Mouse (Mus musculus) adrenal gland, postnatal 14 days (tissue): ENCODE measurements at regions not wholly inside any gene's neighbourhood (a gene's known extent, or its start where the extent isn't known, plus 50 kb on each side); places are given as distances from the start of the nearest gene placed in this dataset.

ENCODE experiments used
- DNase-seq: peaks from one replicate; pipeline ENCODE4 v3.0.0; 2021; ENCODE audit warnings: mixed read lengths

DNA sequence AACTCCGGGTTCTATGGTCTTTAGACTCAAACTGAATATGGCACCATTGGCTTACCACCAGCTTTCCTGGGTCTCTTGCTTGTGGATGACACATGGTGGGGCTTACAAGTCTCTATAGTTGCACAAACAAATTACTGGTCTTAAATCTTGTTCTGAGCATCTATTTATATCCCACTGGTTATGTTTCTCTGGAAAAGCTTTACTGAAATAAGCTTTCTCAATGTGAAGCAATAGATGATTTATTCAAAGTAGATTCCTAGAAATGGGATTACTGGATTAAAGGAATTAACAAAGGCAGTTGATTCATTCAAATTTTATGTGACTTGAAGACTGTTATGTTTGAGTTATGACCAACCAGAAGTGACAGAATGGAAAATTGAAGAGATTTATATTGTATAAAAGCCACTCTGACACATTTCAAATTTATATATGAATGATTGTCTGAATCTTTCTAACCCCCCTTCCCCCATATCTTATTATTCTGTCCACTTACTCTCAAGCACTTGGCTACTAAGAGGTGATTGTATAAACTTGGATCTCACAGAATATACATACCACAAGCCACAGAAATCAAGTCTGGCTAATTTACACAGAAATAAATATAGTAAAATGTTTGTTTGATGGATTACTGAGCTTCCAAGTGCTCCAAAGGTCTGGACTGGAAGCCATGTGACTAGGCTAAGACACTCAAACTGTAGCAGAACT is 113.4 kb upstream of the C1qtnf3 start:
- DNase-seq: no peak

DNA sequence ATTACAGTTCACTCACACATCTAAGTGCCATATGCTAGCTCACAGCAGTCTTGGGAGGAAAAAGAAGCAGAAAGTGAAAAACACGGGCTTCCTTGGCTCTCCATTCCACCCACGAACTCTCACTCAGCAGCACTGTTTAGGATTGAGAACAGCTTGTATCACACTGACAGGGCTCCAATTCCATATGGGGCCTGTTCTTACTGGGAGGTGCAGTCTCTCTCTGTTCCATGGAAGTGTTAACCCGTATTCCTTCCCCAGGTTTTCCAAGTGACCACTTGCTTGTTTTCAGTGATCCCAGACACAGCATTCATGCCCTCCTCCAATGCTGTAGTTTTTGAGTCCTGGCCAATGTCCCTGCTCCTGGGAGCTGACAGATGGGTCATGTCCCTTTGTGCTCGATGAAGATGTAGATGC is 111.5 kb upstream of the C1qtnf3 start:
- no peak for DNase-seq

DNA sequence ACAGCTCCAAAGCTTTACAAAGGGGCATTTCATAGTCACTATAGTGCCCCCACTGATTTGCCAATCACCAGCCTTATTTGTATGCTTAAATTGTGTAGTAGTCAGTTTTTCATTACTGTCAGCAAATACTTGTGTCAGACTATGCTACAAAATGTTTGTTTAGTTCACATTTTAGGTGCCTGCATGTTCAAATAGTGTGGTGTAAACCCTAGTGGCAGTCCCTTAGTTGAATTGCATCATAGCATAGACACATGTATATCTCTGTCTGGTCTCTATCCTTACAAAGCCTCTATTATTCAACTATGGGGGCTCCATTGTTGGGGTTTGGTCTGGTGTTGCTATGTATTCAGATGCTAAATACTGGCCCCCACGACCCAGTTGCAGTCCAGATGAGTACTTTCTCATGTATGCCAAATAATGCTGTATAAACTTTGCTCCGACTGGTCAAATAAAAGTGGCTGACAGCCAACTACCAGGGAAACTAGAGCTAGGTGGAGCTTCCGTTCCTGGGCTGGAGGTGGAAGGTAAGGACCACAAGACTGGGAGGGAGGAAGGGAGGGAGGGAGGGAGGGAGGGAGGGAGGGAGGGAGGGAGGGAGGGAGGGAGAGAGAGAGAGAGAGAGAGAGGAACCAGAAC is 109.0 kb upstream of the C1qtnf3 start:
- DNase-seq: no peak

DNA sequence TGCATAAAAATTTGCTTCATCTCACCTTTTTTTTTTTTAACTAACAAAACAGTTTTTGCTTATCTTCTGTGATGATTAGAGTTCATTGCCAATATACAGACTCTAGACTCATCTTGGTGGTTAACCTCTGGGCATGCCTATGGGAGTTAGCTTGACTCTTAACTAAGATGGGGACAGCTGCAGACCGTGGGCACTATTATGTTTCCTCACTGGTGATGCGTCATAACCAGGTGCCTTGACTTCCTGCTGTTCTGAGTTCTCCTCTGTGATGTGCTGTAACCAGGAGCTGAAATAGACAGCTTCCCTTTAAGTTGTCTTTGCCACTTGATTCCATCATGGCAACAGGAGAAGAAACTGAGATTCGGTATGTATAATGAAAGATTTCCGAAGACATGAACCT is 105.4 kb upstream of the C1qtnf3 start:
- DNase-seq: no peak

DNA sequence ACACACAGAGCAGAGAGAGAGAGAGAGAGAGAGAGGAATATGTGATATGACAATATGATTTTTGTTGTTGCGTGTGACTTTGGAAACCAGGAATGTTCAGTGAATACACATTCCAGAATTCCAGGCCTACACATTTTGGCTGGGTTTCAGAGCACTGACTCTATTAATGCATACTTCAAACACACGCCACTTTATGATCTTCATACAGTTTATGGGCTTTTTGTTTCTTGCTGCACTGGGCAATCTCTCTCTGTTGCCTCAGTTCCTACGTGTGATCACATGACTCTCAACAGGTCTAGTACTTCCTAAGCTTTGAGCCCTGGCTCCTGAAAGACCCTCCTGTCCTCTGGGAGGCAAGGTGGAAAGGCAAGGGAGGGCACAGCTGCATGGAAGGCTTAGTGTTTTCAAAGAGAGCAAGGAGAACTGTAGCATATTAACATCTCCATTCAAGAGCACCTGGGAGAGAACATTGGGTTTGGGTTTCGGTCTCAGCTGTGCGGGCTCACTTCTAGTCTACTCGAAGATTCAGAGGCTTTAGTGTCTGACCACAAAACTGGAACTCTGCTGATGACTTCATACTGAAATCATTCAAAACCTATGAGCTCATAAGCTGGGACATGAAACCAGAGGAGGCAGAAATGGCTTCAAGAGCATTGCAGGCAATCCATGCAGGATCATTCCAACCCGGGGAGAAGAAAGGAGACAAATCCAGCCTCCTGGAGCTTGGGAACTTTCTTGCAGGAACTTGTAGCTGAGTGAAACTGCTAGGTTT is 87.9 kb upstream of the C1qtnf3 start:
- DNase-seq: no peak

DNA sequence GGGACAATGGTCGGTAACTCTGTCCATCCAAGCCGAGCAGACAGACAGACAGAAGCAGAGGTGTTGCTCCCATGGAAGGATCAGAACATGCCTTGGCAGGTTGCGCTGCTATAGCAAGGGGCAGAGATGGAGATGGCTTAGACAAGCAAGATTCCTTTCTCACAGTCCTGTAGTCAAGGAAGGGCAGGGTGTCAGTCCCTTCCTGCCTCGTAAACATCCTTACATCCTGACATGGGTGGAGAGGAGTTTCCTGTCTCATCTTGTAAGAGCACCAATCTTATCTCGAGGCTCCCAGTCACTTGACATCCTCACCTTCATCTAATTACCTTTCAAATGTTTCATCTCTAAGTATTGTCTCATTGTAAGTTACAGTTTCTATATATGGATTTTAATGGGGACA is 87.0 kb upstream of the C1qtnf3 start:
- no peak for DNase-seq

DNA sequence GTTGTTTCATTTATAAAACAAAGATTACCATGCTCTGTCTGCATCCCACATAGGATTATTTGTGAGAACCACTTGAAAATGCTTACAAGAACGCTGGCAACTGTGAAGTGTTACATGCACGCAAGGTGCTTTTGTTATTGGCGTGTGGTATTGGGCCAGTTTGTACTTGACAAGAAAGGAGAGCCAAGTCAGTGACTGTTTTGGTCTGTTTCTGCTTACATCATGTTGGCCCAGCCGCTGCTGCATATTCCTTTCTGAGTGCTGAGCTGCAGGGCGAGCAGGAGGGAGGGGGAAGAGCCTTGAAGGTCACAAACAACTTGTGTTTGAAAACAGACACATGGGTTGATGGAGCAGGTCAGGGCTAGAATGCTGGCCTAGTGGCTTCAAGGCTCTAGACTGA is 85.3 kb upstream of the C1qtnf3 start:
- peak; percentile 24 for DNase-seq

DNA sequence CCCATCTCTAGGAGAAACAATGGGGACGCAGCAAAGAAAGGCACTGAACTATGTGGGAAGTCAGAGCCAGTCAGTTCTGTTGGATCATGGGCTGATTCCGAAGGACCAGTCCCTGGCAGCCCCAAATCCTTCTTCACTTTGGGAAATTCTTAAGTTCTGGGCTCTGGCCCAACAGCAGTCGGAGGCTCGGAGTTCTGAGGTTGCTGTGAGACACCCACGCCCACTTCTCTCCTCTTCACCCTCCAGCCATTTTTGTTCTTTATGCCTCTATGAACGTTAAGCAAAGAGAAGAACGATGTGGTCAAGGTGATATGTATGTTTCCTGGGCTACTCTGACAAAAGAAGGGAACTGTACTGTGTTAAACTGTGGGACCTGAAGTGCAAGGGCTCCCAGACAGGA is 84.0 kb upstream of the C1qtnf3 start:
- no peak for DNase-seq

DNA sequence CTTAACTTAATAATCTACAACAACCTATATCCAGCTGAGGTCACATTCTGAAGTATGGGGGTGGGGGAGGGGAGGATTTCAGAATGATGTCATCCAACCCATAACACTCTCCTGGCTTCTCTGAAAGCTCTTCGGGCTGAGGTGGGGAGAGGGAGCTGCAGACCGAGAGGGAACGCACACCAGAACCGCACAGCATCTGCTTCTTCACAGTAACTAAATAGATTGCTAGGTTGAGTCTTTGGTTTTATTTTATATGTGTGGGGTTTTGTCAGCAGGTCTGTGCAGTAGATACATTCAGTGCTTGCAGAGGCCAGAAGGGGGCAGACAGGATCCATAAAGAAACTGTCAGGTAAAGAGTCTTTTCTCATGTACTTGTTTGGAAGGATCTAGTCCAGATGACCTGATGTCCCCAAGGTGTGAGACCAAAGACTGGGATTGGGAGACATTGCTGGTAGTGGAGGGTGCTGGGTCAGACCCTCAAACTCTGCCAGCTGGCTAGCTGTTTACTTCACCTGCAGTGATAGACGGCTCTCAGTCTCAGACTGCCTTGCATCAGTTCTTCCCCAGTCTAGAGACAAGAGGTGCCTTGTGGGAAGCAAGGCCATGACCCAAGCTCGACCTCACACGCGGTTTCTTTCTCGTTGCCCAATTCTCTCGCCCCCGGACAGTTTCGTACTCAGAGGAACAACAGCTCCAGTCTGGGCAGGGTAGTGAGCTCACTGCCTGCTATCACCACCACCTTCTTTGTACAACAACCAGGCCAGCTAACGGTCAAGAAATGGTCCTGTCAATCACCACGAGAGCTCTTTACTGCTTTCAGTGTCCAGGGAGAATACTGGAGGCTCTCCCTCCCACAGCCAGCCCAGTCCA is 83.2 kb upstream of the C1qtnf3 start:
- DNase-seq: peak; percentile 15

DNA sequence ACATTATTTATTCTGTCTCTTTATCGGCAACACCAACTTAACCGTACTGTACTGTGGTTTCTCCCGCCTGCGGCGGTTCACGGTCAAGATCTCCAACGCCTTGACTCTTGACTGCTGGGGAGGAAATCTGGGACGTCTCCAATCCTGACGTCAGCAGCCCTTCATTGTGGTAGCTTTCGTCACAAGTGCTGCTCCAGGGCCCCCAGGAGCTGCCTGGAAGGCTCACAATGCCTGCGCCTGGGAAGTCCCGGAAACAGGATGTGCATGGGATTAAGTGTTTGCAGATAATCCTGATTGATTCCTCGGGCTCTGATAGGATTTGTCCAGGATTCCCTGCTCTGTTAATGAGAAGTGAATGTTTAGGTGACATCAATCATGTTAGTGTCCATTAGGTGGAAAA is 82.3 kb upstream of the C1qtnf3 start:
- DNase-seq: peak; percentile 42

DNA sequence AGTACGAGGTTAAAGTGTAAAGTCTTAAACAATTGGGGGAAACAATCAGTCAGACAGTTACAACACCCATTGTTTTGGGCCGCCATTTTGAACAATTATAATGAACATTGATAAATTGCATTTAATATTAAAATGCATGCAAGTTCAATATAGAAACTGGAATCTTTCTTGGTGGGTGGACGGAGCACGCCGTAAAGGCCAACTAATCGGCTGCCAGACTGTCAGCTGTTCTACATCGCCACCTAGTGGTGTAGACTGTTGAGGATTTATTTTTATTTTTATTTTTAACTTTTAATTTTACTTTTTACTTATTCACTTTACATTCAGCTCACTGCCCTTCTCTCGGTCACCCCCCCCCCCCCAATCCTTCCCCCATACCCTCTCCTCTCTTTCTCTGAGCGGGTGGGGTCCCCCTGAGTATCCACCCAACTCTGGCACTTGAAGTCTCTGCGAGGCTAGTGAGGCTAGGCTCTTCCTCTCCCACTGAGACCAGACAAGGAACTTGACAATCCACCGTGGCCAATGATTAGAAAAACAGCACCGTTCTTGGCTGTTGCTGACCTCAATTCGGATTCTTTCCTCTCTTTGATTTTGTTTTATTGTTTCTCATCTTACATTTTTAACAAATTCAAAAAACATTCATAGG is 79.7 kb upstream of the C1qtnf3 start:
- peak; percentile 31 for DNase-seq

DNA sequence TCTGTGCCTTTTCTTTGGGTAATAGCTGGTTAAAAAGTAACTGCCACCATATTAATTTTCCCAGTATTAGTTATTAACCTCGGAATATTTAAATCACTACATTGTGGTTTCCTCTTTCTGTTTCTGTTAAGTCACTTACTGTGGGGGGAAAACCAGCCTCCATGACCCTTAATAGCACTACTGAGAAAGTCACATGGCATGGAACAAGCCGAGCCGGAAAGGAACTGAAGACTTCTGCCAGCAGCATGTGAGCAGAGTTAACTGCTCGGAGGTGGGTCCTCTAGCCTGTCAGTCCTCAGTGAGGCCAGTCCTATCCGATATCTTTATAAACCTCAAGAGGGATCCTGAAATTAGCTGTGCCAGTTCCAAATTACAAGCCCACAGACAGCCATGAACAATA is 75.8 kb upstream of the C1qtnf3 start:
- DNase-seq: no peak

DNA sequence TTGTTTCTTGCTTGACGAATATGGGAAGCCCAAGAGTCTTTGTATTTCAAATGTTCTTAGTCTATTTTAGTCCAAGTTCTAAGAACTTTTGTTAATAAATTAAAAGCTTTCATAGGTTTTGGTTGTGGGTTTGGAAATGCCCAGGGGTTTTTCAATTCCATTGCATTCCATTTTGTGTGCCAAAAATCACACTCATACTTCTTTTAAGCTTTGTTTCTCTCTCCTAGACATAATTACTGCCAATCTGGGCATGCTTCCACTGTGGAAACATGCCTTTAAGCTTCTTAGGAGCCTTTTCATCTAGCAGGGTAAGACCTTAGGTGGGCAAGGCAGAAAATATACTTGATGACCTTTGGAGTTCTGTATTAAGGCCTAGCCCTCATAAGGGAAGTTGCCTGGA is 70.4 kb upstream of the C1qtnf3 start:
- no peak for DNase-seq

DNA sequence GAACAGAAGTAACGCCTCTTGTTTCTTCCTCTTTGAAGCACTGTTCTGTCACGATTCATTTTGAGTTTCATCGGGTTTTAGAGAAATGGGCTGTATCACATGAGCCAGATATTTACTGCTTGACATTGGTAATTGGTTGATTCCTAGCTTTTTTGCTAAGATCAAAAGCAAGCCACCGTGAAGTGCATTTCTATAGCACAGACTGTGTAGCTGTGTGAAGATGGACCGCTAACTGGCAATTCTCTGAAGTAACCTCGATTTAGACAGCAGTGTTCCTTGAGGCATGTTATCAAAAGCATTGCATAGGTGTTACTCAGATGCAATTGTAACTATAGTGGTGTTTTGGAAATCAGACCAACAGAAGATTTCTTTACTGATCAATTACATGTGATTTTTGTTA is 64.1 kb upstream of the C1qtnf3 start:
- DNase-seq: no peak

DNA sequence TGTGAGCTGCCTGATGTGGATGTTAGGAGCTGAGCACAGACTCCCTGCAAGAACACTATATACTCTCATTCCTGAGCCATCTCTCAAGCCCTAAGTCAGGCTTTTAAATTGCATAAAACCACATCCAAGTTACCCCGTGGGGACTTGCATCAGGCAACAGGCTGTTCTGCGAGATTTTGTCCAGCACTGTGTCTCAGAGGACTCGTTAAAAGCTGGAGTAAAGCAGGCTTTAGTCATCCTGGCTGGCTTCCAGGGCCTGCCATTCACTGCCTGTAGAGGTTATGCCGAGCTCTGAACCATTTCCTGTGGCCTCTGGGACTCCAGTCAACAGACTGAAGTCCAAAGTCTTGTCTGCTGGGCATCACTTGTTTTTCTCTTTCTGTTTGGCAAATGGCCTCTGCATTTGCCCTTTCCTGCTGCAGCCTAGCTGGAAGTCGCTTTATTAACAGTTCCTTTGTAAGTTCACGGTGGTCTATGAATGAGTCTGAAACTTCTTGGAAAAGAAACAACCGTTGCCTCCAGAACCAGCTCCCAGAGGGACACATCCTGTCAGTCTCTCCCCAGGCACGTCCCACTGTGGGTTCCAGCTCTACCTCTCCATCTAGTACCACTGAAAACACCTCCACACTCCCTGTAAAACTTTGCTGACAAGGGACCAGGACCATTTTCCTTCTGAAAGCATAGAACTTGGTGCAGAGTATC is 61.8 kb upstream of the C1qtnf3 start:
- DNase-seq: peak; percentile 91

DNA sequence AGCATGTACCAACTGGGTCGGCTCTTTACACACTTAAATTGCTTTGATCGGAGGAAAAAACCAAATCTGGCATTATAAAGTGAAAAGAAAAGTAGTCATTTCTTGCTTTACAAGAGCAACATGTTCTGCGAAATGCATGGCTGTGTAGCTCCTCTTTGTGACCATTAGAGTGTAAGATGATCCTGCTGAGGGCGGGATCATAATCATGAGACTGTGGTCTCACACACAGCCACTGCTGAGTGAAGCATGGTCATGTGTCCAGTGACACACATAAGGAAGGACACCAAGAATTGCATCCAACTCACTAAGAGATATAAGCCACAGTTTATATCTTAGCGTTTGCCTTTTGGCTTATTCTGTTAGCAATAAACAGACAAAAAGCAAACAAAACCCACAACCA is 53.8 kb upstream of the C1qtnf3 start:
- DNase-seq: no peak

DNA sequence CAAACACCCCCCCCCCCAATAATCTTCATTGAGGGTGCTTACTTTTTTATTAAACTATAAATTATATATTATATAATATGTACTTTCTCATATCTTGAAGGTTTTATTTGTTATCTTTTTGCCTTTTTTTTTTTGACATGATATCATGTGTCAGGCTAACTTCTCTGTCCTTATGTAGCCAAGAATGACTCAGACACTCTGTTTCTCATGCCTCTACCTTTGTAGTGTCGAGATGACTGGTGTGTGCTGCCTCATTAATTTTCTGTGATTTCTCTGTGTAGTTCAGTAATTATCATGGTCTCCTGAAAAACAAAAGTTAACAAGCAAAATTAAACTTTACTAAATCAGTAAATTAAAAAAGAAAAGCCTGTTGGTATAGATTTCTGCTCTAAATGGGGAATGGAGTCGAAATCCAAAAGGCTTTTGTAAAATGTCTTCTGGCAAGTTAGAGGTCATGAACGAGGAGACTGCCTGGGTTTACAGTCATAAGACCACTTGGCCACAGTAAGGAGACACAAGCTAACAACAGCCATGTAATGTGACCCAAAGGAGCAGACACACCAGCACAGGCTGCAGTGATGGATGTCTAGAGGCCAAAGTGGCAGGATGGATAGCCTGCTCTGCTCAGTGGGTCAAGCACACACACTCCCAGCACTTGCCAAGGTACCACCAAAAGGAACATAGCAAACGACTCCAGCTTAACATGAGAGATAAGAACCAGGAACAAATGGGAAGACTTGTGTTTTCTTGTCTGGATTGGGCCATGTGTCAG is 53.2 kb upstream of the C1qtnf3 start:
- no peak for DNase-seq

DNA sequence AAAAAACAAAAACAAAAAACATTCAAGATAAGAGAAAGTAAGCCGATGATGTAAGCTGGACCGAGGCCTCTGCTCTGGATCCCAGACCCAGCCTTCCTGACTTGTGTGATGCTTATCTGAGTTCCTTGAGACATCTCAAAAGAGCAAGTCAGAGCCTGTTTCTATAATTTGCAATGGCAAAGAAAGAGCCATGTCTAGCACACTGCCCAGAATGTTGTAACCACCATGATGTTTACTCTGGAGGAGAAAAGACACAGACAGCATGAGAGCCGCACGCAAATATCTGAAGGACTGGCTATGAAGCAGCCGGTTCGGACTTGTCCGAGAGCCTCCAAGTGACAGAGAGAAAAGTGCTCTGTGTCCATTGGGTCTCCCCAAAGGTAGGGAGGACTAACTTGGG is 52.2 kb upstream of the C1qtnf3 start:
- DNase-seq: no peak

DNA sequence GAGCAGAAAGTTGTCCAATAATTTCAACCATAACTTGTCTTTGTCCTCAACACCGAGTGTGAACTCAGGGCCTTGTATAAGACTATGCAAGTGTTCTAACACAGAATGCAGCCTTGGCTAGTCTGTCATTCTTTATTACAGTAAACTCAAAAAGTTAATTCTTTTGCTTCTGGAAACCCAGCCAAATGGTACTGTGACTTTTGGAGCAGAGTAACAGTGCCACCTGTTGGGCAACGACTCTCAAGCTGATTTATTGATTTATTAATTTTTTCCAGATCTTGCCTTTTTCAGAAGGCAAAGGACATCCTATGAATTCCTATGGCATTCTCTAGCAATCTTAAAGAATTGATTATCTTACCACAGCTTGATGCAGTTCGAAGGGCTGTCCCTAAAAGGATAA is 51.1 kb upstream of the C1qtnf3 start:
- peak; percentile 49 for DNase-seq

DNA sequence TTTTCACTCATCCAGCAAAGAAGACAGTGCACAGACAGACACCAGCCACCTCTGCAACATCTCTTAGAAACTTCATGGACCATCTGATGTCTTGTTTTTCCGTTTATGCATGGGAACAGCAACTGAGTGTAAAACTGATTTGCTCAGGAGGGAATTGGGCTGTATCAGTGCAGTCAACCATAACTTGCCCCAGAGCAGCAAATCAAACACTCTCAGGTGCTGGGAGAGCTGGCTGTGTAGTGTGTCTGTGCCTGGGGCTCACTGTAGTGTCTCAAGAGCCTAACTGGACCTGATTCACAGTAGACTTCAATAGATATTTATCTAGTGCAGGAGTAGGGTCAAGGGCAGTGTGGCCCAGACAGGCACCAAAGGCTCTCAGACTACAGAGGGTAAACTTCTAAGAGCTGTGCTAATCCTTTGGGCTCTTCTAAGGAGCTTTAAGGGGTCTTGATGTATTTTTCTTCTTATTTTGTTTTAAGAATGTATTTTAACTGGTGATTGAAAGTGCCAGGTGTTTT is 50.3 kb upstream of the C1qtnf3 start:
- no peak for DNase-seq
